Mouse (Mus musculus) heart, embryonic 14.5 days (tissue): ENCODE measurements around the gene Tmem235. TPM values are rescaled to one million over a fixed set of nuclear protein-coding genes. Genes with fewer than 3 reads are reported as not detected.
A peak's percentile ranks its signal among the peaks of the same experiment; 100 is the strongest.
"Not testable (repeated sequence)": the region's sequence is repeated elsewhere in the genome, so short reads cannot be mapped to it uniquely, and the experiment has no call there.

ENCODE experiments used
- ATAC-seq: fragments of 200-750 bp; cut with Nextera tagmentation; 2 replicates; pipeline ENCODE4 v1.8.0; 2017; ENCODE audit warnings: low read depth, moderate TSS enrichment; ENCODE audit not compliant: insufficient number of reproducible peaks, insufficient read depth, low FRiP score
- H3K27ac ChIP-seq, 2 experiments: fragments of 200-500 bp in 1 of 2; fragments of 300-500 bp in 1 of 2; sonication (generic) in 1 of 2; replicated peaks in 1 of 2; 2 replicates each; pipeline ENCODE4 v1.5.1; 2012 to 2014; ENCODE audit warnings: low read depth in 2 of 2, low read length in 2 of 2, control low read depth in 1 of 2, mild to moderate bottlenecking in 1 of 2, mixed read lengths in 1 of 2; ENCODE audit not compliant: control insufficient read depth in 1 of 2, insufficient read depth in 1 of 2
- H3K27me3 ChIP-seq: fragments of 300-500 bp; sonication (generic); 2 replicates; pipeline ENCODE4 v1.6.1; 2014; ENCODE audit warnings: mild to moderate bottlenecking, low read length, control low read depth; ENCODE audit not compliant: control insufficient read depth, insufficient read depth
- H3K36me3 ChIP-seq: fragments of 300-500 bp; sonication (generic); 2 replicates; pipeline ENCODE4 v1.6.1; 2014; ENCODE audit warnings: mild to moderate bottlenecking, control low read depth, low read length, mixed read lengths; ENCODE audit not compliant: control insufficient read depth, insufficient read depth
- H3K4me1 ChIP-seq, 2 experiments: fragments of 200-500 bp in 1 of 2; fragments of 300-500 bp in 1 of 2; sonication (generic) in 1 of 2; 2 replicates each; pipeline ENCODE4 v1.6.1; 2012 to 2014; ENCODE audit warnings: low read length in 2 of 2, control low read depth in 1 of 2, mixed read lengths in 1 of 2; ENCODE audit not compliant: control insufficient read depth in 2 of 2, insufficient read depth in 2 of 2
- H3K4me2 ChIP-seq: fragments of 300-500 bp; sonication (generic); 2 replicates; pipeline ENCODE4 v1.6.1; 2014; ENCODE audit warnings: mild to moderate bottlenecking, low read length
- H3K4me3 ChIP-seq, 2 experiments: fragments of 200-500 bp in 1 of 2; fragments of 300-500 bp in 1 of 2; sonication (generic) in 1 of 2; 2 replicates each; pipeline ENCODE4 v1.5.1; 2012 to 2014; ENCODE audit warnings: low read length in 2 of 2, mild to moderate bottlenecking in 2 of 2, control low read depth in 1 of 2, low read depth in 1 of 2, moderate library complexity in 1 of 2; ENCODE audit not compliant: control insufficient read depth in 1 of 2, insufficient read depth in 1 of 2
- H3K9ac ChIP-seq: fragments of 300-500 bp; sonication (generic); 2 replicates; pipeline ENCODE4 v1.6.1; 2014; ENCODE audit warnings: mild to moderate bottlenecking, low read length
- H3K9me3 ChIP-seq: fragments of 300-500 bp; sonication (generic); 2 replicates; pipeline ENCODE4 v1.6.1; 2016; ENCODE audit warnings: low read length, control low read depth; ENCODE audit not compliant: control insufficient read depth
- WGBS: fragments of 180-500 bp; shearing (Covaris S2); extraction: QIAGEN DNeasy Blood & Tissue Kit; methylation state at CpG from one replicate; pipeline ENCODE4 v1.1.7; 2014; 5-methylcytosine and 5-hydroxymethylcytosine counted together
- polyA plus RNA-seq: library from polyadenylated mRNA; unstranded; fragments of >200 nt; fragmentation: Nextera tagmentation; extraction: Ambion mirVana; gene quantifications from 2 replicates; pipeline ENCODE4 v1.2.1, GENCODE M21; 2014

Gene Tmem235
- not detected in 2 replicates for polyA plus RNA-seq

DNA sequence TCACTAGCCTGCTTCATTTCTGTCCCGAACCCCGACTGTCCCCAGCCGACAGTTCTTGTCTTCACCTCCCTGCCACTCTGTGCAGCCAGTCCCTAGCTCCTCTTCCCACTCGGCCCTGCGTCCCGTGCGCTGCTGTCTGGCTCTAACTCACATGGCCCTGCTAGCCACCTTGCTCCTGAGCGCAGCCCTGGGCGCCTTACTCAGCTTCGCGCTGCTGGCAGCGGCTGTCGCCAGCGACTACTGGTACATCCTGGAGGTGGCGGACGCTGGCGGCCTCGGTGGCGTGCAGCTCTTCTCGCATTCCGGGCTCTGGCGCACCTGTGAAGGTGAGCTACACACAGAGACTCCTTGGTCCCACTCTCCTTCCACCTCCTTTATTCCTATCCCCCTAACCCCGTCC, at the start of gene Tmem235:
Gene Tmem235 (plus strand): TSS at position 152 of the 400 bp plus-strand sequence.
- H3K27me3 ChIP-seq = peaks cover 44% of the 10 kb centered on the region
- H3K4me3 ChIP-seq = no peak within 1 kb of the TSS
- no peak within 1 kb of the TSS for H3K9ac ChIP-seq
- H3K9me3 ChIP-seq = no peaks in the 10 kb centered on the region
- no peak within 1 kb of the TSS for H3K27ac ChIP-seq
- peaks cover 24% of the 10 kb centered on the region for H3K36me3 ChIP-seq
- ATAC-seq = no peak
- WGBS = 5% methylated on average over 23 of the region's 23 CpGs
- peak within 1 kb of the TSS; percentile 26 for H3K4me2 ChIP-seq
- H3K4me1 ChIP-seq = peaks cover 0 to 4% of the 10 kb centered on the region in 2 experiments; a peak in 1 of 4 replicates

DNA sequence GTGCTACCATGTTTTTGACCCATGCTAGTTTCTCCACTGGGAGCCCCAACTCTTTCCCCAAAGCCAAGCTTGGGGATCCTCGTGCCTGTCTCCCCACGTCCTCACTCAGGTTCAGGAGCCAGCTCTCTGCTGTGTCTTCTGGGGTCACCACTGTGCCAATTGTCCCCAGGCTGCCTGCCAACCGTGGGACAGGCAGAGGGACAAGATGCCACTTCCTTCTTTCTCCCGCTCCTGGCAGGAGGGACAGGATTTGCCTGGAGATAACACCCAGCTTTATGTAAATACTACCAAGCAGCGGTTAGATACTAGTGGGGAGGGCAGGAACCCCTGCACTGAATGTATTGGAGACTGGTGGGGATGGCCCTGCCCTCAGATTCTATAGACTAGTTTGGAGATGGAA, 46.7 kb upstream of the Tmem235 start:
- H3K36me3 ChIP-seq = peaks cover 68% of the 10 kb centered on the region
- no peak overlapping the region for H3K4me2 ChIP-seq
- ATAC-seq = no peak
- peaks cover 14 to 29% of the 10 kb centered on the region in 2 experiments for H3K4me1 ChIP-seq
- H3K9ac ChIP-seq = no peak overlapping the region
- H3K27ac ChIP-seq = no peak overlapping the region
- no peaks in the 10 kb centered on the region for H3K9me3 ChIP-seq
- 67% methylated on average over 5 of the region's 5 CpGs for WGBS
- no peaks in the 10 kb centered on the region for H3K27me3 ChIP-seq
- H3K4me3 ChIP-seq = no peak overlapping the region

DNA sequence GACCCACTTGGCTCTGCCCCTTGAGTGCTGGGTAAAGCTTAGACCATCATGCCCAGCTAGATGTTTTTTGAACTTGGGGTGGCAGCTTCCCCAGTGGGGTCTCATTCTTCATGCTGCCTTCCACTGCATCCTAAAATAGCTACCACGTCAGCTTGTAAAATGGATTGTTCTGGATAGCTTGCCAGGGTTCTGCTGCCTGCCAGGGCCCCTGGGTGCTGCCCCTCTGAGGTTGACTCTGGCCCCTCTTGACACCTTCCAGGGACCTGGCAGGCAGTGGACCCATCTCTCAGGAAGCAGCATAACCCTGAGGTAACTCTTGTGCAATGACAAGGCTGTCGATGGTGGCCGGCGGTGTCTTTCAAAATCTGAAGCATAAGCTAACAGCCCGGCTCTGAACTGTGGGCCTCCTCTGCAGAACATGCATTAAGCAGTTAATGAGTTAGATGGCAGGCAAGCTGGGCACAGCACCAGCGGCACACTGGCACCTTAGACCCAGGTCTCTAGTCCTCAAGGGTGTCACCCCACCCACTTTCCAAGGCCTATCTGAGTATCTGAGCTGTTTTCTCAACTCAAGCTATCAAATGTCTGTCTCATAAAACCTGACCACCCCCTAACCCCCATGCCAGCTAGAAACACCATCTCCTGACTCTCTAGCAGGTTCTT, 45.7 kb upstream of the Tmem235 start:
- Histone ChIP-seq H3K4me2 (no peak overlapping the region), H3K9ac (peak overlapping the region; percentile 17; the same call in 1 of the 2 replicates), H3K4me1 (peaks cover 17 to 32% of the 10 kb centered on the region in 2 experiments), H3K4me3 (no peak overlapping the region), H3K27me3 (no peaks in the 10 kb centered on the region), H3K27ac (0 out of 4 replicates have a peak overlapping the region, but pooled peaks of 1 of the 2 experiments have one; percentile 22), H3K36me3 (peaks cover 77% of the 10 kb centered on the region), H3K9me3 (no peaks in the 10 kb centered on the region)
- no peak for ATAC-seq
- 79% methylated on average over 6 of the region's 6 CpGs for WGBS

DNA sequence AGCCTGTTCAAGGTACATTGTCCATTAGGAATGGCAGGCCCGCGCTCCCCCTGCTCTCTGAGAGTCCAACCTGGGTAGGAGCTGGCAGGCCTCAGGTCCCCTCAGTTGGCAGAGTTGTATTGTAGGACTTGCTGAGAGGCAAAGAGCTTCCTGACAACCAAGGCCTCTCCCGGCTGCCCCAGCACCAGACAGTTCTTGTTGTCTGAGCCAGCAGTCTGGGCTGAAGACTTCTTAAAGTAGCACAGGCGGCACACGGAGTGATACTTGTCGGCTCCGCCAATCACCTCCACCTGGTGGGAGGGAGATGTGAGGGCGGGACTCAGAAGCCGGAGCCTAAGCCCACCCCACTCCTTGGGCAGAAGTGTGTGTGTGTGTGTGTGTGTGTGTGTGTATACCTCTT, 44.7 kb upstream of the Tmem235 start:
- not testable (repeated sequence) for H3K4me2 ChIP-seq, H3K27me3 ChIP-seq, ATAC-seq, H3K9me3 ChIP-seq, H3K27ac ChIP-seq, H3K9ac ChIP-seq, H3K4me3 ChIP-seq
- H3K4me1 ChIP-seq = peaks cover 17 to 35% of the 10 kb centered on the region in 2 experiments
- 76% methylated on average over 9 of the region's 9 CpGs for WGBS
- H3K36me3 ChIP-seq = peaks cover 87% of the 10 kb centered on the region

DNA sequence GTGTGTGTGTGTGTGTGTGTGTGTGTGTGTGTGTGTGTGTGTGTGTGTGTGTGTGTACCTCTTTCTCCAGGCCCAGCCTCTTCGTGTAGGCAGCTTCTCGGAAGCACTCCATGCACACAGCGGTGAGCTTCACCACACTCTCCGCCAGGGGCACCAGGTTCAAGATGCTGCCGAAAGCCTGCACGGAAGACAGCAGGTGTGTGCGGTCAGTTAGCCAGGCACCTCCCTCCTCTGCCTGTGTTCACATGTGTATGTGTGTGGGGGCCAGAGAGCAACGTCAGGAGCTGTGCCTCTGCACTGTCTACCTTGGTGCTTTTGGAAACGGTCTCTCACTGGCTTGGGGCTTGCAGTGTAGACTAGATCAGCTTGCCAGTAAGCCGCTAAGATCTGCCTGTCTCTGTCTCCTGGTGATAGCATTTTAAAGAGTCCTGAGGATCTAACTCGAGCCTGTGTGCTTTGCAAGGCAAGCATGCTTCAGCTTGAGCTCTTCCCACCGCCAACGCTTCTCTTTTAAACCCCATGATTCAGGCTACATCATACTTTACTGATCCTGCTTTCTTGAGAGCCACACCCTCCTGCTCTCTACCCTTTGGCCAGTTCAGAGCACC, 44.1 kb upstream of the Tmem235 start:
- no peak overlapping the region for H3K4me2 ChIP-seq
- H3K9ac ChIP-seq = no peak overlapping the region
- 86% methylated on average over 13 of the region's 13 CpGs for WGBS
- H3K27me3 ChIP-seq = no peaks in the 10 kb centered on the region
- no peaks in the 10 kb centered on the region for H3K9me3 ChIP-seq
- H3K4me3 ChIP-seq = no peak overlapping the region
- H3K36me3 ChIP-seq = peaks cover 94% of the 10 kb centered on the region
- ATAC-seq = no peak
- H3K4me1 ChIP-seq = peaks cover 17 to 29% of the 10 kb centered on the region in 2 experiments
- H3K27ac ChIP-seq = no peak overlapping the region

DNA sequence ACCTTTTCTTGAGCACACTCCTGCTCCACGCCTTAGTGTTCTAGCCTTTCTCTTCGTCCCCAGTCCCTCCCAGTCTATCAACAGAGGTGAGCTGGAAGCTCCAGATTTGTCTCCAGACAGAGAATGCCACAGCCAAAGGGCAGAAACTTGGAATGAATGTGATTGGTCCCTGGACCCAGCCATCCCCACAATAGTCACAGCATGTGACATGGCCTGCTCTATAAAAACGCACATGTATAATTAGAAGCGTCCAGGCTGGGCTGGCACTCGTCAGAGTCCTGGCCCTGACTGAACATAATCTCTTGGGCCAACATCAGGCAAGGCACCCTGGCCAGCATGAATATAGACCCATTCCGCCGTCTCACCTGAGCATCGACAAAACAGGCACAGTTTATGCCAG, 41.5 kb upstream of the Tmem235 start:
- Histone ChIP-seq H3K27ac (peak overlapping the region; percentile 77 to 89), H3K36me3 (peaks cover 97% of the 10 kb centered on the region)

DNA sequence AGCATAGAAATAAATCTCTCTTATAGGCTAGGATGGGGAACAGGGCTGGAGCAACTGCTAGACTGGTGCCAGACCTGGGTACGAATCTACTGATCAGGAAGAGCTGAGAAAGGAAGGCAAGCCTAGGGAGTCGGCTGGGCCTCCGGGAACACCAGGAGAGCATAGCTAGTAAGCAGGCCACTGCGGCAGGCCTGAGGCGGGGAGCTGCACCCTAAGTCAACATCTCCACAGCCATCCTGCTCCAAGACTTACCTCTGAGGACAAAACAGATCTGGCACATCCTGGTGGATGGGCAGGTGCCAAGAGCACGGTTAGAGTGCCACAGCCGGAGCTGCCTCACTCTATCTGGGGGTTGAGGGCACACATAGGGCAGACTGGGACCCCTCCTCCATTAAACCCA, 40.4 kb upstream of the Tmem235 start:
- Histone ChIP-seq H3K4me1 (peaks cover 30 to 49% of the 10 kb centered on the region in 2 experiments), H3K36me3 (peaks cover 88% of the 10 kb centered on the region), H3K27me3 (no peaks in the 10 kb centered on the region), H3K4me3 (no peak overlapping the region), H3K9me3 (no peaks in the 10 kb centered on the region), H3K27ac (peak overlapping the region in 1 of 2 experiments; percentile 77; a peak in 2 of 4 replicates), H3K4me2 (no peak overlapping the region), H3K9ac (peak overlapping the region; percentile 53)
- no peak for ATAC-seq
- whole genome bisulfite sequencing = 93% methylated on average over 7 of the region's 7 CpGs

More for the DNA sequence above, 41.5 kb upstream of the Tmem235 start:
- Histone ChIP-seq H3K9me3 (no peaks in the 10 kb centered on the region), H3K4me2 (peak overlapping the region; percentile 19; the same call in 1 of the 2 replicates), H3K4me1 (peaks cover 29 to 49% of the 10 kb centered on the region in 2 experiments), H3K27me3 (no peaks in the 10 kb centered on the region), H3K9ac (peak overlapping the region; percentile 53; the same call in 1 of the 2 replicates), H3K4me3 (no peak overlapping the region)
- 50% methylated on average over 8 of the region's 8 CpGs for WGBS
- peak; percentile 69 for ATAC-seq
